Mouse (Mus musculus) right cerebral cortex, postnatal 10 days (tissue): Measurements from ENCODE around the gene Zbtb12.
"Not testable (repeated sequence)": the region's sequence is repeated elsewhere in the genome, so short reads cannot be mapped to it uniquely, and the experiment has no call there.

ENCODE experiments used
- DNase-seq, 2 experiments: peaks; one replicate each; pipeline ENCODE4 v3.0.0; 2021; ENCODE audit warnings: low spot score in 2 of 2

Zbtb12 gene

GRCm38 (mm10) chr17:34900826-34901225, 21.5 kb downstream of the Zbtb12 start:
- not testable (repeated sequence) for DNase-seq

GRCm38 (mm10) chr17:34901948-34902347, 22.7 kb downstream of the Zbtb12 start:
- DNase-seq = not testable (repeated sequence)

GRCm38 (mm10) chr17:34902895-34903294, 23.6 kb downstream of the Zbtb12 start:
- no peak for DNase-seq

- peak in 1 of 2 experiments; percentile 26 for DNase-seq
Measured at GRCm38 (mm10) chr17:34910982-34911381, 31.7 kb downstream of the Zbtb12 start.

- peak; percentile 54 to 59 for DNase-seq
Measured at GRCm38 (mm10) chr17:34911945-34912351, 32.7 kb downstream of the Zbtb12 start.

GRCm38 (mm10) chr17:34913930-34914665, 34.8 kb downstream of the Zbtb12 start, which contains the start of gene Slc44a4:
Gene Slc44a4, plus strand, starts transcription at chr17:34914466.
- no peak for DNase-seq

- DNase-seq = no peak
Measured at GRCm38 (mm10) chr17:34915410-34915831, 36.1 kb downstream of the Zbtb12 start.

GRCm38 (mm10) chr17:34916316-34916715, 37.0 kb downstream of the Zbtb12 start:
- DNase-seq = no peak

GRCm38 (mm10) chr17:34917188-34917587, 37.9 kb downstream of the Zbtb12 start:
- no peak for DNase-seq

- DNase-seq = no peak
Measured at GRCm38 (mm10) chr17:34922939-34923338, 43.7 kb downstream of the Zbtb12 start.

GRCm38 (mm10) chr17:34924258-34924657, 45.0 kb downstream of the Zbtb12 start:
- DNase-seq = no peak

- no peak for DNase-seq
Measured at GRCm38 (mm10) chr17:34927306-34928019, 48.2 kb downstream of the Zbtb12 start.

GRCm38 (mm10) chr17:34928841-34929240, 49.6 kb downstream of the Zbtb12 start:
- DNase-seq = no peak

- DNase-seq = peak; percentile 99
Measured at GRCm38 (mm10) chr17:34931061-34931734, 51.9 kb downstream of the Zbtb12 start, which contains the start of gene Neu1. Gene Neu1, plus strand, starts transcription at chr17:34931253.

- peak in 1 of 2 experiments; percentile 63 for DNase-seq
Measured at GRCm38 (mm10) chr17:34931735-34932098, 52.4 kb downstream of the Zbtb12 start.

GRCm38 (mm10) chr17:34932287-34932686, 53.0 kb downstream of the Zbtb12 start:
- DNase-seq = no peak

- DNase-seq = no peak
Measured at GRCm38 (mm10) chr17:34934031-34934430, 54.7 kb downstream of the Zbtb12 start.

- no peak for DNase-seq
Measured at GRCm38 (mm10) chr17:34934830-34935229, 55.5 kb downstream of the Zbtb12 start.

- DNase-seq = no peak
Measured at GRCm38 (mm10) chr17:34937960-34938505, 58.8 kb downstream of the Zbtb12 start.

- no peak for DNase-seq
Measured at GRCm38 (mm10) chr17:34941344-34942041, 62.2 kb downstream of the Zbtb12 start.

- no peak for DNase-seq
Measured at GRCm38 (mm10) chr17:34943128-34943815, 64.0 kb downstream of the Zbtb12 start.
